Mouse (Mus musculus) embryonic facial prominence, embryonic 12.5 days (tissue): ENCODE data around the gene Kitl. TPM values are rescaled to one million over a fixed set of nuclear protein-coding genes. Genes with fewer than 3 reads are reported as not detected.

Experiments used
- ATAC-seq: fragments of 200-750 bp; cut with Nextera tagmentation; 2 replicates; pipeline ENCODE4 v1.8.0; 2017; ENCODE audit not compliant: insufficient number of reproducible peaks, insufficient read depth, low FRiP score, low TSS enrichment
- H3K27ac ChIP-seq: fragments of 300-500 bp; sonication (generic); 2 replicates; pipeline ENCODE4 v1.5.1; 2016; ENCODE audit warnings: mild to moderate bottlenecking
- H3K27me3 ChIP-seq: fragments of 300-500 bp; sonication (generic); 2 replicates; pipeline ENCODE4 v1.6.1; 2016; ENCODE audit warnings: mild to moderate bottlenecking, moderate library complexity
- H3K36me3 ChIP-seq: fragments of 300-500 bp; sonication (generic); 2 replicates; pipeline ENCODE4 v1.6.1; 2016; ENCODE audit warnings: mild to moderate bottlenecking
- H3K4me1 ChIP-seq: fragments of 300-500 bp; sonication (generic); 2 replicates; pipeline ENCODE4 v1.6.1; 2016
- H3K4me2 ChIP-seq: fragments of 300-500 bp; sonication (generic); replicated peaks from 2 replicates; pipeline ENCODE4 v1.6.1; 2016; ENCODE audit warnings: mild to moderate bottlenecking, moderate library complexity
- H3K4me3 ChIP-seq: fragments of 300-500 bp; sonication (generic); 2 replicates; pipeline ENCODE4 v1.5.1; 2016; ENCODE audit warnings: mild to moderate bottlenecking
- H3K9ac ChIP-seq: fragments of 300-500 bp; sonication (generic); 2 replicates; pipeline ENCODE4 v1.6.1; 2016; ENCODE audit warnings: mild to moderate bottlenecking, moderate library complexity
- H3K9me3 ChIP-seq: fragments of 300-500 bp; sonication (generic); 2 replicates; pipeline ENCODE4 v1.6.1; 2016; ENCODE audit warnings: mild to moderate bottlenecking, moderate library complexity
- WGBS: fragments of 180-500 bp; shearing (Covaris S2); methylation state at CpG from one replicate; pipeline ENCODE4 v1.1.7; 2016; 5-methylcytosine and 5-hydroxymethylcytosine counted together
- polyA plus RNA-seq: library from polyadenylated mRNA; unstranded; fragments of >200 nt; fragmentation: Nextera tagmentation; extraction: Ambion mirVana; gene quantifications from 2 replicates; pipeline ENCODE4 v1.2.1, GENCODE M21; 2016

Gene Kitl
- polyA plus RNA-seq, 1 experiment from 2014 or later = 12.9 TPM

GRCm38 (mm10) chr10:100055082-100055481 lies 39.7 kb downstream of the Kitl start:
- 88% methylated on average over 2 of the region's 2 CpGs for WGBS
- no peak overlapping the region for H3K9ac ChIP-seq

GRCm38 (mm10) chr10:100057106-100057623 lies 41.7 kb downstream of the Kitl start:
- Histone ChIP-seq H3K4me2 (no peak overlapping the region), H3K27ac (no peak overlapping the region), H3K9me3 (no peaks in the 10 kb centered on the region), H3K27me3 (no peaks in the 10 kb centered on the region), H3K4me1 (no peaks in the 10 kb centered on the region), H3K9ac (no peak overlapping the region), H3K36me3 (no peaks in the 10 kb centered on the region), H3K4me3 (no peak overlapping the region)
- 74% methylated on average over 1 of the region's 1 CpGs for WGBS
- ATAC-seq = no peak

More at GRCm38 (mm10) chr10:100055082-100055481, 39.7 kb downstream of the Kitl start:
- Histone ChIP-seq H3K4me2 (no peak overlapping the region), H3K27ac (no peak overlapping the region), H3K4me3 (no peak overlapping the region), H3K4me1 (no peaks in the 10 kb centered on the region), H3K27me3 (no peaks in the 10 kb centered on the region), H3K36me3 (no peaks in the 10 kb centered on the region), H3K9me3 (no peaks in the 10 kb centered on the region)
- no peak for ATAC-seq

DNA sequence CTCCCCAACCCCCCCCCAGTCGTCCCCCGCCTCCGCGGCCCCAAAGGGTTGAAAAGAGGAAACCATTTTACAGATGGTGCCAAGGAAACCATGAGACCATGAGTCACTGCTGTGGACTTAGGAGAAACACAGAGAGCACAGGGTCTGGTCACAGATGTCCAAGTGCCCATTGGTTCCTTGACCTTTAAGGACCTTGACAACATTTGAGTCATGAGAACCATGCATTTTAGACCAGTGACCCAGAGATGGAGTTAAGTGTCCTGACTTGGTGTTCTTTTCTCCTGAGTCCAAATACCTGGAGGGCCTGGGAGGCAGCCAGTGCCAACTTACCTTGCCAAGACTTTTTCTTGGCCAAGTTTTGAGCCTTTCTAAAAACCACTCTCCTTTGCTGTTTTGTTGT lies 43.9 kb downstream of the Kitl start:
- Histone ChIP-seq H3K36me3 (no peaks in the 10 kb centered on the region), H3K4me3 (no peak overlapping the region), H3K27ac (no peak overlapping the region), H3K9ac (no peak overlapping the region), H3K4me2 (no peak overlapping the region), H3K9me3 (no peaks in the 10 kb centered on the region), H3K27me3 (no peaks in the 10 kb centered on the region), H3K4me1 (no peaks in the 10 kb centered on the region)
- 90% methylated on average over 4 of the region's 4 CpGs for WGBS
- no peak for ATAC-seq

GRCm38 (mm10) chr10:100065529-100066301 lies 50.3 kb downstream of the Kitl start:
- no peaks in the 10 kb centered on the region for H3K9me3 ChIP-seq
- H3K9ac ChIP-seq = no peak overlapping the region
- H3K4me2 ChIP-seq = no peak overlapping the region
- no peaks in the 10 kb centered on the region for H3K27me3 ChIP-seq
- H3K4me1 ChIP-seq = no peaks in the 10 kb centered on the region
- no peak overlapping the region for H3K27ac ChIP-seq
- no peak for ATAC-seq
- H3K36me3 ChIP-seq = no peaks in the 10 kb centered on the region
- no peak overlapping the region for H3K4me3 ChIP-seq
- 50% methylated on average over 12 of the region's 12 CpGs for WGBS

- WGBS = 57% methylated on average over 7 of the region's 7 CpGs
- H3K27me3 ChIP-seq = no peaks in the 10 kb centered on the region
- H3K4me1 ChIP-seq = no peaks in the 10 kb centered on the region
- no peak overlapping the region for H3K9ac ChIP-seq
- H3K9me3 ChIP-seq = no peaks in the 10 kb centered on the region
- H3K27ac ChIP-seq = no peak overlapping the region
- no peaks in the 10 kb centered on the region for H3K36me3 ChIP-seq
- no peak overlapping the region for H3K4me3 ChIP-seq
- H3K4me2 ChIP-seq = no peak overlapping the region
- no peak for ATAC-seq
These were observed 50.9 kb downstream of the Kitl start for GRCm38 (mm10) chr10:100066374-100066773.

DNA sequence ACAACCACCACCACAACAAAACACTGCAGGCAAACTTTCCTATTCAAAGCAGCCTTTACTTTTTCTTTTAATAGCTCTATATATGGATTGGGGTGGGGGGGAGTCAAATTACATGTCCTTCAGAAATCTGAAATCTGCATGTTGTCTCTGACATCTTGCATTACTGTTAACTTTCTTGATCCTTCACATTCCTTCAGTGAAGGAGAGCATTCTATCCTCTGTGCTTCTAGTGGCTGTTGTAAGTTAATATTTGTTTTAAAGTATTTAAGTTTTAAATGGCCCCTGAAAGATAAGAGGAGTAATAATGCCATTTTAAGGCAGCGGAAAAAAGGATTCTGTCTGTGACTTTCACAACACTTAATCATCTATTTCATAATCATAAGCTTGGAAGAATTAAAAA lies 57.2 kb downstream of the Kitl start:
- 63% methylated on average over 1 of the region's 1 CpGs for WGBS
- no peak overlapping the region for H3K9ac ChIP-seq
- no peak for ATAC-seq
- no peaks in the 10 kb centered on the region for H3K9me3 ChIP-seq
- H3K36me3 ChIP-seq = no peaks in the 10 kb centered on the region
- H3K27ac ChIP-seq = no peak overlapping the region
- no peak overlapping the region for H3K4me3 ChIP-seq
- no peaks in the 10 kb centered on the region for H3K27me3 ChIP-seq
- no peak overlapping the region for H3K4me2 ChIP-seq
- no peaks in the 10 kb centered on the region for H3K4me1 ChIP-seq

DNA sequence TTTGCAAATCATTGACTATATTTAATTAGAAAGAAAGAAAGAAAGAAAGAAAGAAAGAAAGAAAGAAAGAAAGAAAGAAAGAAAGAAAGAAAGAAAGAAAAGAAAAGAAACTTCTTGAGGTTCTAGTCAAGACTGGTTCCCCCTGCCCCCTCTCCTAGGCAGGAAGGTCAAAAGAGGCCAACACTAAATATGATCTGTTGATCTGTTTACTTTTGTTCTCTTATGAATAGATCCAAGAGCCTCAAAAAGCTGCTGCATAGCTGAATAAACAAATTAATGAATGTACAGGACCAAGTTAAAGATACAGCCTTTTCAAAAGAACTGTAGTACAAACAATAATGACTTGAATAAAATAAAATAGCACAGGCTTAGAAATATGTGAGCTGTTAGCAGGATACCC lies 57.7 kb downstream of the Kitl start:
- ATAC-seq = no peak
- H3K27me3 ChIP-seq = no peaks in the 10 kb centered on the region

GRCm38 (mm10) chr10:100101115-100101514 lies 85.7 kb downstream of the Kitl start:
- no peaks in the 10 kb centered on the region for H3K27me3 ChIP-seq
- H3K27ac ChIP-seq = no peak overlapping the region
- no peaks in the 10 kb centered on the region for H3K4me1 ChIP-seq
- H3K9me3 ChIP-seq = no peaks in the 10 kb centered on the region
- ATAC-seq = no peak
- WGBS = 78% methylated on average over 3 of the region's 3 CpGs
- no peak overlapping the region for H3K9ac ChIP-seq
- no peaks in the 10 kb centered on the region for H3K36me3 ChIP-seq
- no peak overlapping the region for H3K4me3 ChIP-seq
- H3K4me2 ChIP-seq = no peak overlapping the region

More for the DNA sequence above, 57.7 kb downstream of the Kitl start:
- no peak overlapping the region for H3K27ac ChIP-seq
- no peak overlapping the region for H3K4me3 ChIP-seq
- H3K4me2 ChIP-seq = no peak overlapping the region
- H3K36me3 ChIP-seq = no peaks in the 10 kb centered on the region
- no peaks in the 10 kb centered on the region for H3K4me1 ChIP-seq
- H3K9me3 ChIP-seq = no peaks in the 10 kb centered on the region
- no peak overlapping the region for H3K9ac ChIP-seq

DNA sequence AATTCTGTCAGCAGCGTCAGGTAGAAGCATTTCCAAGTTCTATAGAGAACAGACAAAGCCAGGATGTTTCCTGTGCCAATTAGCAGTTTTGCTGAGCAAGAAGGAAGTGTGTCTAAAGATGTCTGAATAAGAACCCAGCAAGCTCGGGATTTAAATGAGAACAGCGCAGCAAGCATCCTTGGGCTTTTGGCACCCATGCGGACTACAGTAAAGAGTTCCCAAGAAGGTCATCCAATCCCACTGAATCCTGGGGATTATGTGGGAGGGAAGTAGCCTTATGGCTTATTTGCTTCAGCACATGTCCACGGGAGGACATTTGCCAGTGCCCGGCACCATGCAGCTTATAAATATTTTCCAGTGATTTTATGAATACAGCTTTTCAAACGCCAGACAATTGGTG lies 95.8 kb downstream of the Kitl start:
- no peaks in the 10 kb centered on the region for H3K4me1 ChIP-seq
- no peak for ATAC-seq
- 42% methylated on average over 7 of the region's 7 CpGs for WGBS
- H3K36me3 ChIP-seq = no peaks in the 10 kb centered on the region
- H3K9me3 ChIP-seq = no peaks in the 10 kb centered on the region
- H3K4me3 ChIP-seq = no peak overlapping the region
- H3K27ac ChIP-seq = no peak overlapping the region
- H3K27me3 ChIP-seq = no peaks in the 10 kb centered on the region
- no peak overlapping the region for H3K4me2 ChIP-seq
- H3K9ac ChIP-seq = no peak overlapping the region

- no peak for ATAC-seq
- no peaks in the 10 kb centered on the region for H3K36me3 ChIP-seq
- no peak overlapping the region for H3K27ac ChIP-seq
- no peak overlapping the region for H3K9ac ChIP-seq
- WGBS = 90% methylated on average over 2 of the region's 2 CpGs
- H3K4me3 ChIP-seq = no peak overlapping the region
- H3K4me1 ChIP-seq = no peaks in the 10 kb centered on the region
- H3K4me2 ChIP-seq = no peak overlapping the region
- H3K9me3 ChIP-seq = no peaks in the 10 kb centered on the region
- H3K27me3 ChIP-seq = no peaks in the 10 kb centered on the region
These were observed 100.1 kb downstream of the Kitl start for GRCm38 (mm10) chr10:100115570-100115969.

- WGBS = 82% methylated on average over 5 of the region's 5 CpGs
- no peak overlapping the region for H3K9ac ChIP-seq
- no peak overlapping the region for H3K4me3 ChIP-seq
- no peaks in the 10 kb centered on the region for H3K27me3 ChIP-seq
- no peaks in the 10 kb centered on the region for H3K4me1 ChIP-seq
- ATAC-seq = no peak
- no peak overlapping the region for H3K4me2 ChIP-seq
- H3K9me3 ChIP-seq = no peaks in the 10 kb centered on the region
- H3K27ac ChIP-seq = no peak overlapping the region
- no peaks in the 10 kb centered on the region for H3K36me3 ChIP-seq
These were observed 109.0 kb downstream of the Kitl start for GRCm38 (mm10) chr10:100124452-100124851.

DNA sequence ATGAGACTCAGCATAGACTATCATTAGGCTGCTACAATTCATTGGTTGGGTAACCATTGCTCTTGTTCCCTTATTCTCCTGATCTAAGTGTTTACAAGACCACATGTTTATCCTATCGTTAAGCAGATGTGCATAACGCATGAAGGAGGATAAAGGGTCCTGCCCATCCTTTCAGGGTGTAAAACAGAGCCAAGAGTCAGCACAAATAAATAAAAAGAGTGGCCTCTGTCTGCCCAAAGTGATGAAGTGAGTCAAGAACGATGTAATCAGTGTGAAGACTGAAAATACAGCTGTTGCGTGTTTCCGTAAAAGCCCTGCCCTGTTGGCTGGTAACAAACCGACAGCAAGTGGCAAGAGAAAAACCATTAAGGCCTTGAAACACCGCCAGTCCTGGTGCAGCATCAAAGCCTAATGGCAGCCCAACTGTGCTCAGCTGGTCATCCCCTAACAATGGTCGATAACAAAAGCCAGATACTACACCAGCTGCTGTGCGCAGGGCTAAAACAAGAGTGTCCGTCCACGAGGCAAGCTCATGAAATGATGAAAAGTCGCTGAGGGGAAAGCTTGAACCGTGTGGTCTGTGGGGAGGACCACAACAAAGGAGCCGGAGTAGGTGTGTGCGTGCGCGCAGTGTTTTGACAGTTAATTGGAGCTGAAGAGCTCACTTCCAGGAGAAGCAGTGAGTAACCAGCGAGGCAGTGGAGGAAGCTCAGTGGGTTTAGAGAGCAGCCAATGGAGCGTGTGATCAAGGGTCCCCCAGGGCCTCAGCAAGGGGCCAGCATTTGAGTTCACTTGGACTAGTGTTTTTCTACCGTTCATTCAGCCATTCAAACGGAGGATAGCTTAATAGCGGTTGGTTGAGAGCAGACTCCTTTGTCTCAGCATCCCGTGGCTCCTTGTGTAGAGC lies 112.7 kb downstream of the Kitl start:
- H3K27ac ChIP-seq = no peak overlapping the region
- no peak overlapping the region for H3K4me3 ChIP-seq
- 62% methylated on average over 23 of the region's 23 CpGs for WGBS
- no peak overlapping the region for H3K4me2 ChIP-seq
- peak; percentile 76; the same call in 1 of the 2 replicates for ATAC-seq
- no peaks in the 10 kb centered on the region for H3K36me3 ChIP-seq
- H3K27me3 ChIP-seq = no peaks in the 10 kb centered on the region
- H3K4me1 ChIP-seq = no peaks in the 10 kb centered on the region
- no peaks in the 10 kb centered on the region for H3K9me3 ChIP-seq
- no peak overlapping the region for H3K9ac ChIP-seq
